Mouse (Mus musculus): ENCODE data around the gene Mapt. TPM values are rescaled to one million over a fixed set of nuclear protein-coding genes. Genes with fewer than 3 reads are reported as not detected.

The Mapt gene
- total RNA-seq, 4 experiments from 2014 or later = 70.3 to 90.9 (median 79.7) TPM

- no peak for DNase-seq (ENCODE audit: low spot score in 2 of 2)
Measured at GRCm38 (mm10) chr11:104367486-104368190, 136.4 kb downstream of the Mapt start.

GRCm38 (mm10) chr11:104376291-104376690 is 145.1 kb downstream of the Mapt start:
- DNase-seq (ENCODE audit: low spot score in 2 of 2) = no peak

DNA sequence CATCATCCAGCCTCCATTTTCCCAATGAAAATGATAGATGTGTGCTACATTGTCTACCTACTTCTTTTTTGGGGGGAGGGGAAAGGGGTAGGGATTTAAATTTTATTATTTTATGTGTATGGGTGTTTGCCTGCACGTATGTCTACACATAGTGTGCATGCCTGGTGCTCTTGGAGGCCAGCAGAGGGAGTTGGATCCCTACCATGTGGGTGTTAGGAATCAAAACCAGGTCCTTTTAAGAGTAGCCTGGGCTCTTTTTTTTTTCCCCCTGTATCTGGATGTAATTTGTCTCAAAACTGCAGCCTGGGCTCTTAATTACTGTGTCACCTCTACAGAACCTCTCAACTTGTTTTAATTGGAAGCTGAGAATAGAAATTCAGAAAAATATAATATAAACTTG is 148.4 kb downstream of the Mapt start:
- DNase-seq (ENCODE audit: low spot score in 2 of 2) = no peak

Small RNAs within 50 kb of the gene (microRNA-seq; reads per million reads assigned to microRNA genes)
- not detected for gene Gm47310

Other genes starting within 250 kb of the Mapt start
- gene Crhr1, start 98.5 kb upstream of the Mapt start, total RNA-seq (2022) = not detected
- not detected for gene Sppl2c, start 45.1 kb upstream of the Mapt start, total RNA-seq (2022)
- gene Kansl1, start 237.5 kb downstream of the Mapt start, total RNA-seq (2022) = 10 to 100 TPM; 18.5 to 22.2 (median 20.7) TPM

All from gastrocnemius, adult 8-10 months (tissue).